Mouse (Mus musculus): Measurements from ENCODE around the gene Cic.
A peak's percentile ranks its signal among the peaks of the same experiment; 100 is the strongest.
"Not testable (repeated sequence)": the region's sequence is repeated elsewhere in the genome, so short reads cannot be mapped to it uniquely, and the experiment has no call there.

The Cic gene

DNA sequence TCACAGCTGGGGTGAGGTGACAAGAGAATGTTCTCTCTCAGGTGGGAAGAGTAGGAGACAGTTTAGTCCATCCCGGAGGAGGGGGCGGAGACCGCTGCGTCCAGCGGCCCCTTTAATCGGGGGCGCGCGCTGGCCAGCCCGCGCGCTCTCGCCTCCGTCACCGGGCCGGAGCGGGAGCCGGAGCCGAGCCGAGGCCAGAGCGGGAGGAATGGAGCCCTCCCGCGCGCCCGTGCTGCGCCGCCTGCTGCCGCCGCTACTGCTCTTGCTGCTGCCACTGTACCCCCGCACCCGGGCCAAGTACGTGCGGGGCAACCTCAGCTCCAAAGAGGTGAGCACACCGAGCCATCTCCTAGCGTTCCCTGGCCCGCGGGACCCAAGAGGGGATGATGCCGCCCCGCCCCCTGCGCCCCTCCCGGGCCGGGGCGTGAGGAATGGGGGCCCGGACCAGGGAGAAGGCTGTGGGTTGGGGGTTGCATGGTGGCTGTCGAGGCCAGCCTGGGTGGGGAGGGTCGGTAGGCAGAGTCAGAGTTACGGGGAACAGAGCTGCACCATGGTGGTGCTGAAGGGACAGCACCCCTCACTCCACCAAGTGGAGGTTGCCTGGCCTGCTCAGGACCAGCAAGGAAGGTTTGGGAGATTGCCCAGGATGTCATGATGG is 38.6 kb downstream of the Cic start, which contains the start of gene Tmem145:
Gene Tmem145 (plus strand): TSS at position 151 of the 658 bp plus-strand sequence.
- no peak for DNase-seq (ENCODE audit: low spot score)

DNA sequence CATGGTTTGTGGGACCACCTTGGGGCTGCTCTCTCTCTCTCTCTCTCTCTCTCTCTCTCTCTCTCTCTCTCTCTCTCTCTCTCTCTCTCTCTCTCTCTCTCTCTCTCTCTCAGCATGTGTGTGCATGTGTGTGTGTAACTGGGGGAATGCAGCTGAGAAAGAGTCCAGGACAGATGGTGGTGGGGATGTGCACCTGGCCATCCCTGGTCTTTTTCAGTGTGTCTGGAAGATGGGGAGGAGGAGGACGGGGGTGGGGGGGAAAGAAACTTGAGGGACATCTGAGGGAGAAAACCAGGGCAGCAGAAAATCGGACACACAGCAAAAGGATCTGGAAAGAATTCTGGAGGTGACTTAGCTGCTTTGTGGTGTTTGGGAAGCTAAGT is 39.1 kb downstream of the Cic start:
- DNase-seq (ENCODE audit: low spot score), result no peak

DNA sequence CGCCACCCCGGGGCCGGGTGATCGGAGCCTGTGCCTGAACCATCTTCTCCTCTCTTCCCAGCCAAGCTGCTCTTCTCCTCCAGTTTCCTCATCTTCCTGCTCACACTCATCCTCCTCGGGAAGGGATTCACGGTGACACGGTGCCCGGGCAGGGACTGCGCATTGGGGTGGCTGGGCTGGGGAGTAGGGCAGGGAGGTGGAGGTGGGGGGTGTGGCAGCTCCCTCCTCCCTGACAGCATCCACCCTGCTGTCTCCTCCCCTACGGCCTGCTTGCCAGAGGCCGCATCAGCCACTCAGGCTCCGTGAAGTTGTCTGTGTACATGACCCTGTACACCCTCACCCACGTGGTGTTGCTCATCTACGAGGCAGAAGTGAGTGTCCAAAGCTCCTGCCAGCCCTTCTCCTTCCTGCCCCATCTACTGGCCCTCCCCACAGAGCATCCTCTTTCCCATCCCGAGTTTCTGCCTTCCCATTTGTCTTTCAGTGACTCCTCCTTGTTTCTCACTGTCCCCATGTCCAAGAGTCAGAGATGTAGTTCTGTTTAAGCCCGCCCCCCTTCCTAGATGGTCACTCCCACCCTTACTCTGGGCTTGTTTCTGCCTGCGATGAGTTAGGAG is 41.3 kb downstream of the Cic start:
- DNase-seq (ENCODE audit: low spot score), result no peak

GRCm38 (mm10) chr7:25309425-25309824 is 41.9 kb downstream of the Cic start:
- DNase-seq (ENCODE audit: low spot score), result no peak

- no peak for DNase-seq (ENCODE audit: low spot score)
These were observed 43.7 kb downstream of the Cic start for GRCm38 (mm10) chr7:25311193-25311592.

DNA sequence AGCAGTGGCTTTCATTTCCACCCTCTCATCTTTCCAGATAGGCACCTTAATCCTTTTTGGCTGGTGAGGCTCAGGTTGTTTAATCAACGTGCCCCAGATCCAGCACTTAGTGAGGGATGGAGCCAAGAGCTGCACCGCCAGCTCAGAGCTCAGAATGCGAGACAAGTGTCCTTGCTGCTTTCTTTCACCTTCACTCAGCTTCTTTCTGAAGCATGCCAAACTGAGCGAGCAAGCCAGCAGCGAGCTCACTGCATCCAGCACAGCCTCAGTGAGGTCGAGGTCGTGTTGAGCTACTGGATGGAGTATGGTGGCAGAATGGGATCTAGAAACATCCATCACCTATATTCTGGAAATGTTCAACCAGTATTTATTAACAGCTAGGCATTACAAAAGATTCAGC is 45.8 kb downstream of the Cic start:
- no peak for DNase-seq (ENCODE audit: low spot score)

DNA sequence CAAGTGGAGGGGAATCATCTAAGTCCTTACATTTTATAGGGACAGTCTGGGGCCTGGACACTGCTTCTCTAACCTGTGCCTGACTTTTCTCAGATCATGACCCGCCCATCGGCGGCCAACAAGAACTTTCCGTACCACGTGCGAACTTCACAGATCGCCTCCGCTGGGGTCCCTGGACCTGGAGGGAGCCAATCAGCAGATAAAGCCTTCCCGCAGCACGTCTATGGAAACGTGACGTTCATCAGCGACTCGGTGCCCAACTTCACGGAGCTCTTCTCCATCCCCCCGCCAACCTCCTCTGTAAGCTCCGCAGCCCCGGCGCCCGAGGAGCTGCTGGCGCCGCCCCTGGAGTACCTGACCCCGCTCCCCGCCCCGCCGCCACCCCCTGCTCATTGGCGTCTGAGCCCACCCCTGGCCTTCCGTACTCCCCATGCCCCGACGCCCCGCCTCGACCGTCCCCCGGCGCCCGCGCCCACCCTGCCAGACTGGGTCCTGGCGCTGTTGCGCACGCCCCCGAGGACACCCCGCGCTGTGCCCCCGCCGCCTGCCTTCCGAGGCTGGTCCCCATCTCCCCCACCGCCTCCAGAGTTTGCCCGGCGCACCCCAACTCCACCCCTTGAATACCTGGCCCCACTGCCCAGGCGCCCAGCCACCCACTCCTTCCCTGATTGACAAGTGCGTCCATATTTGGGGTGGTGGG is 47.3 kb downstream of the Cic start:
- no peak for DNase-seq (ENCODE audit: low spot score)

DNA sequence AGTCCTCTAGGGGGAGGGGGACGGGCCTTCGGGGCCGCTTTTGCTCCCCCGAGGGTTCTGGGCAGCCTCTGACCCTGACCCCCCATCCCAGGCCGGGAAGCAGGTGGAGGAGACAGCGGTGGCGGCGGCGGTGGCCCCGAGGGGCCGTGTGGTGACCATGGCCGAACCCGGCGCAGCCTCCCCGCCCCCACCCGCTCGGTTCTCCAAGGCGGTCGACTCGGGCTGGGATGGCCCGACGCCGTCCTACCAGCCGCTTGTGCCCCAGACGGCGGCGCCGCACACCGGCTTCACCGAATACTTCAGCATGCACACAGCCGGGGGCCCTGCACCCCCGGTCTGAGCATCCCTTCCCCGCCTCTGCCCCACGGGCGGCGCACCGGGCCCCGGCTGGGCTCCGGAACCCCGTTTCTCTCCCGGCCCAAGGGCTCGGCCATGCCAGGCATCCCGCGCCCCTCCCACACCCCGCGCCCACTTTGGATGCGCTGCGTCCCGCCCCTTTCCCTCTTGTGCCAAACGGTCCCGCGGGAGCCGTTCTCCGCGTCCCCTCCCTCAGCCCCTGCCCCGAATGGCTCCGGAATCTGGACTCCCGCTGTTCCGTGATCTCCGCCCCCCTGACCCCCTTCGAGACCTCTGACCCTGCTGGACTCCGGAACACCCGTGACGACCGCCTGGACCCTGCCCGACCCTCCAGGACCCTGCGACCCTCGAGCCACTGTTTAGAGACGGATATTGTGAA is 48.0 kb downstream of the Cic start:
- no peak for DNase-seq (ENCODE audit: low spot score)

- peak; percentile 98 for DNase-seq (ENCODE audit: low spot score)
These were observed 49.3 kb downstream of the Cic start, which contains the start of gene Megf8 for GRCm38 (mm10) chr7:25316532-25317445. TSS of gene Megf8 (plus strand) at chr7:25317164.

GRCm38 (mm10) chr7:25317446-25317999 is 50.0 kb downstream of the Cic start:
- no peak for DNase-seq (ENCODE audit: low spot score)

- no peak for DNase-seq (ENCODE audit: low spot score)
These were observed 54.6 kb downstream of the Cic start for GRCm38 (mm10) chr7:25322058-25322484.

- DNase-seq (ENCODE audit: low spot score), result no peak
These were observed 55.7 kb downstream of the Cic start for GRCm38 (mm10) chr7:25323219-25323618.

DNA sequence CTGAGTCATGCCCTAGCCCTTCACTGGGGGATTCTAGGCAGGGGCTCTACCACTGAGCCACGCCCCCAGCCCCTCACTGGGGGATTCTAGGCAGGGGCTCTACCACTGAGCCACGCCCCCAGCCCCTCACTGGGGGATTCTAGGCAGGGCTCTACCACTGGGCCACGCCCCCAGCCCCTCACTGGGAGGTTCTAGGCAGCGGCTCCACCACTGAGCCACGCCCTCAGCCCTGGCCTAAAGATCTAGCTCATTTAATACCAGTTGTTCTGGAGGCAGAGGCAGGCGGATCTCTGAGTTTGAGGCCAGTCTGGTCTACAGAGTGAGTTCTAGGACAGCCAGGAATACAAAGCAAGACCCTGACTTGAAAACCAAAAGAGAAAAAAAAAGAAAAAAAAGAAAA is 57.9 kb downstream of the Cic start:
- DNase-seq (ENCODE audit: low spot score), result not testable (repeated sequence)

GRCm38 (mm10) chr7:25326233-25326632 is 58.7 kb downstream of the Cic start:
- DNase-seq (ENCODE audit: low spot score), result no peak

- peak; percentile 76 for DNase-seq (ENCODE audit: low spot score)
These were observed 66.2 kb downstream of the Cic start for GRCm38 (mm10) chr7:25333596-25334307.

- DNase-seq (ENCODE audit: low spot score), result no peak
These were observed 67.0 kb downstream of the Cic start for GRCm38 (mm10) chr7:25334472-25334871.

GRCm38 (mm10) chr7:25339329-25339728 is 71.8 kb downstream of the Cic start:
- no peak for DNase-seq (ENCODE audit: low spot score)

DNA sequence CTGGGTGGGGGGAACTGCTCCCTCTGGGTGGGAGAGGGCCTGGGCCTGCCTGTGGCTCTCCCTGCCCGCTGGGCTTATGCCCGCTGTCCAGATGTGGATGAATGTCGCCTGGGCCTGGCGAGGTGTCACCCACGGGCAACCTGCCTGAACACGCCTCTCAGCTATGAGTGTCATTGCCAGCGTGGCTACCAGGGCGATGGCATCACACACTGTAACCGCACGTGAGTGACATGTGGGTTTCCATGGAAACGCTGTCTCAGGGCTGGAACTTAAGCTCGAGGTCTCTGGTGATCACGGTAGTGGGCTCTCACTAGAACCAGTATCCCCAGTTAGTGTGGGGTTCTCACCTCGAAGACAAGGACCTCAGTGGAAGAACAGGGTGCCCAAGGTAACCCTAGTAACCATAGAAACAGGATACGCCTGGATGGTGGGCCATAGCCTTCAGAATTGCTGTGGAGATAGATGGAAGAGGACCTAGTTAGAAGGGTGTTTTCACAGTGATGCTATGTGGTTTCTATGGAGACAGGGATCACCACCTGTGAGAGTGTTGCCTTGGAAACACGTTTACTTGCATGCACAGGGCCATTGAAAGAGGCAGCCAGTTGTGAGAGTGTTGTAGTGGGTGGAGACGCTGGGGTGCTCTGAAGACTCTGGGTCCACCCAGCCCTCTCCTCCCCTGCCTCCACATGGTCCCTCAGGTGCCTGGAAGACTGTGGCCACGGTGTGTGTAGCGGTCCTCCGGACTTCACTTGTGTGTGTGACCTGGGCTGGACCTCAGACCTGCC is 73.7 kb downstream of the Cic start:
- peak; percentile 41 for DNase-seq (ENCODE audit: low spot score)
